Comparison of ENCODE assay signal across 8 mouse cellular contexts in the genomic region with DNA sequence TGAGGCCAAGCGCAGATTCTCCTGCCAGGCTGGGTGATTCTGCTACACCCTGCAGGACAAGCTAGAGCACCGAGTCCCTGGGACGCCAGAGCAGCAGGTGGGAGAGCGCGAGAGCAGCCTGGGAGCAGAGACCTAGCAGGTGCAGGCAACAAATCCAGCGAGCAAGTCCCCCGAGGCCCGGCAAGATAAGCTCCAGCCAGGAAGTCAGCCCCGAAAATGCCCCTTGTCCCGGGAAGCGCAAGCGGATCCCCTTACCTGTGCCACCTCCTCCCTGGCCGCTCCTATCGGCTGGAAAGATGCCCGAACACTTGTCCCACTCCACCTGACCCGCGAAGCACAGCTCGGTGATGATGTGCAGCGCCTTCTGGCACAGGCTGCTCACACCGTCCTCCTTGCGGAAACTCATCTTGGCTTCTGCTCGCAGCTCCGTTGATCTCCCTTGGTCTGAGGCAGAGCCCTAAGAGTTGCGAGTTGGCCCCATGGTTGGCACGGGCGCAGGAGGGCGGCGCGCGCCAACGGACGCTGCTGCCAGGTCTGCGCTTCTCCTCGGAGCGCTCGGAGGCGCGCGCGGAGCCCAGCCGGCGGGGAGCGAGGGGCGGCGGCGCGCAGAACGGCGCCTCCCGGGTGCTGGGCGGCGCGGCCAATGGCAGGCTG. TPM values are rescaled to one million over a fixed set of nuclear protein-coding genes. Genes with fewer than 3 reads are reported as not detected.
DNase-seq lines count a peak whose midpoint lies in the region; ATAC-seq and TF ChIP-seq lines count a peak whose summit lies in the region.

A gene (minus strand): TSS at position 497 of the 654 bp plus-strand sequence.

- DNase-seq in ovary, postnatal 10 days (ENCODE audit: low spot score) = peak; percentile 2
- DNase-seq in ovary, adult 18-20 months (ENCODE audit: low spot score) = no peak
- DNase-seq in embryonic facial prominence, embryonic 11.5 days (ENCODE audit: low spot score) = peak; percentile 56
- peak; percentile 9 for DNase-seq in heart, postnatal 0 days (ENCODE audit: low spot score)
- DNase-seq in layer of hippocampus, postnatal 25 days (ENCODE audit: extremely low spot score in 1 of 2, low spot score in 1 of 2) = peak; percentile 45 to 50
- no peak for DNase-seq in adipocyte (ENCODE audit: low spot score)

- H3K27me3 ChIP-seq in embryonic facial prominence, embryonic 11.5 days (ENCODE audit: control insufficient read depth, insufficient read depth, low read length) = peaks cover 19% of the 10 kb centered on the region
- H3K27me3 ChIP-seq in heart, postnatal 0 days (ENCODE audit: control insufficient read depth, insufficient read depth, low read length) = peaks cover 36% of the 10 kb centered on the region
- peaks cover 37% of the 10 kb centered on the region for H3K27me3 ChIP-seq in midbrain, embryonic 13.5 days

- peaks cover 3% of the 10 kb centered on the region; the same call in 1 of the 2 replicates for H3K4me1 ChIP-seq in embryonic facial prominence, embryonic 11.5 days (ENCODE audit: control insufficient read depth, insufficient read depth, low read length)
- no peaks in the 10 kb centered on the region for H3K4me1 ChIP-seq in heart, postnatal 0 days (ENCODE audit: control insufficient read depth, insufficient read depth)
- peaks cover 12% of the 10 kb centered on the region for H3K4me1 ChIP-seq in midbrain, embryonic 13.5 days (replicated peaks)

- TF ChIP-seq EP300 in heart, postnatal 0 days (IDR thresholded peaks at IDR 0.05; ENCODE audit: low read depth) = no peak

- ATAC-seq in embryonic facial prominence, embryonic 11.5 days (replicated peaks; ENCODE audit: insufficient number of reproducible peaks, low FRiP score, low TSS enrichment, low read depth) = no peak
- peak; percentile 55; the same call in 1 of the 2 replicates for ATAC-seq in heart, postnatal 0 days (ENCODE audit: insufficient read depth, low read depth)
- ATAC-seq in midbrain, embryonic 13.5 days = peak; percentile 74
- ATAC-seq in erythroid progenitor cell, adult 5-6 weeks (replicated peaks; ENCODE audit: low FRiP score, poor library complexity, severe bottlenecking) = no peak

- H3K4me2 ChIP-seq in embryonic facial prominence, embryonic 11.5 days (ENCODE audit: low read depth, low read length) = peak within 1 kb of the TSS; percentile 77
- peak within 1 kb of the TSS; percentile 83 for H3K4me2 ChIP-seq in heart, postnatal 0 days (ENCODE audit: low read depth, low read length)
- peak within 1 kb of the TSS; percentile 96 for H3K4me2 ChIP-seq in midbrain, embryonic 13.5 days (replicated peaks)

- H3K9ac ChIP-seq in embryonic facial prominence, embryonic 11.5 days (replicated peaks; ENCODE audit: low read length) = peak within 1 kb of the TSS; percentile 13; the same call in 1 of the 2 replicates
- H3K9ac ChIP-seq in heart, postnatal 0 days (replicated peaks; ENCODE audit: low read depth, low read length) = no peak within 1 kb of the TSS
- peak within 1 kb of the TSS; percentile 49 for H3K9ac ChIP-seq in midbrain, embryonic 13.5 days (replicated peaks)

- no peaks in the 10 kb centered on the region for H3K9me3 ChIP-seq in embryonic facial prominence, embryonic 11.5 days (replicated peaks; ENCODE audit: control insufficient read depth, low read length)
- no peaks in the 10 kb centered on the region for H3K9me3 ChIP-seq in heart, postnatal 0 days (replicated peaks; ENCODE audit: control insufficient read depth, low read length)
- no peaks in the 10 kb centered on the region for H3K9me3 ChIP-seq in midbrain, embryonic 13.5 days

- H3K4me3 ChIP-seq in embryonic facial prominence, embryonic 11.5 days (ENCODE audit: low read depth, low read length) = peak within 1 kb of the TSS; percentile 40
- H3K4me3 ChIP-seq in heart, postnatal 0 days (ENCODE audit: low read depth, low read length) = peak within 1 kb of the TSS; percentile 44
- H3K4me3 ChIP-seq in midbrain, embryonic 13.5 days (replicated peaks) = peak within 1 kb of the TSS; percentile 63

- H3K27ac ChIP-seq in embryonic facial prominence, embryonic 11.5 days (replicated peaks; ENCODE audit: low read depth, low read length) = no peak within 1 kb of the TSS
- H3K27ac ChIP-seq in heart, postnatal 0 days (ENCODE audit: low read depth) = no peak within 1 kb of the TSS
- H3K27ac ChIP-seq in midbrain, embryonic 13.5 days = no peak within 1 kb of the TSS

- 1% methylated on average over 51 of the region's 53 CpGs for WGBS in embryonic facial prominence, embryonic 11.5 days
- 2% methylated on average over 46 of the region's 53 CpGs for WGBS in heart, postnatal 0 days
- WGBS in midbrain, embryonic 13.5 days = under 1% methylated on average over 53 of the region's 53 CpGs

- no peaks in the 10 kb centered on the region for H3K36me3 ChIP-seq in embryonic facial prominence, embryonic 11.5 days (replicated peaks; ENCODE audit: control insufficient read depth, insufficient read depth, low read depth, low read length)
- H3K36me3 ChIP-seq in heart, postnatal 0 days (replicated peaks; ENCODE audit: control insufficient read depth, insufficient read depth, low read length) = no peaks in the 10 kb centered on the region
- H3K36me3 ChIP-seq in midbrain, embryonic 13.5 days = no peaks in the 10 kb centered on the region

- TF ChIP-seq CTCF in heart, postnatal 0 days (IDR thresholded peaks at IDR 0.05; ENCODE audit: low read depth) = no peak

RNA-seq across cellular contexts. Expression of the gene that starts here (rescaled TPM):
- not detected in 2 replicates for polyA plus RNA-seq in embryonic facial prominence, embryonic 11.5 days (2014; fragmentation: Nextera tagmentation; extraction: Ambion mirVana)
- total RNA-seq in heart, postnatal 0 days (2014; rRNA removed; ENCODE audit: low replicate concordance) = not detected in 2 replicates
- polyA plus RNA-seq in heart, postnatal 0 days (2015; fragmentation: Nextera tagmentation; extraction: Ambion mirVana) = 0.12 TPM in 1 of 2 replicates, not detected in the other
- 10 to 100 TPM; 15.4 to 17.0 TPM for total RNA-seq in layer of hippocampus, postnatal 25 days (2021)
- polyA plus RNA-seq in midbrain, embryonic 13.5 days (2015; fragmentation: Nextera tagmentation; extraction: Ambion mirVana) = 0.66 and 1.4 TPM in 2 replicates
- not detected in 2 replicates for total RNA-seq in erythroid progenitor cell, adult 5-6 weeks (2015; ENCODE audit: low replicate concordance)
- not detected in 2 replicates for total RNA-seq in erythroid progenitor cell, adult 5-6 weeks (2017; ENCODE audit: low replicate concordance)

Comparison
In these comparisons a context has a peak if more than half of its experiments do, and no peak if none do; other contexts are left out.
1. RNA of the gene that starts here (total RNA-seq): 15.4 to 17.0 TPM in layer of hippocampus, postnatal 25 days; not detected in heart, postnatal 0 days and not detected in erythroid progenitor cell, adult 5-6 weeks; every median in the first group is over 10 times any median in the second.
2. DNase-seq: peak in ovary, postnatal 10 days (single experiment) and layer of hippocampus, postnatal 25 days (2 of 2); none in ovary, adult 18-20 months (single experiment) and adipocyte (single experiment).
3. Peak in DNase-seq, H3K4me3 ChIP-seq, H3K9ac ChIP-seq and H3K4me2 ChIP-seq in embryonic facial prominence, embryonic 11.5 days; RNA of the gene not detected or under 1 TPM.
4. Peak in DNase-seq, ATAC-seq, H3K4me3 ChIP-seq and H3K4me2 ChIP-seq in heart, postnatal 0 days; RNA of the gene not detected or under 1 TPM.
5. Peak in every context shown above with its lines, with median percentiles within 50 percentile points of each other: H3K4me2 ChIP-seq and H3K4me3 ChIP-seq.